ENCODE assay signal across 16 mouse cellular contexts in genomic region chr8:119323215-119323614, GRCm38 (mm10).
"Had no signal": no experiment of that assay in that cellular context is flagged by ENCODE, and none has a peak within 500 bp of the region (broad histone marks: within the 10 kb centered on the region; RNA-seq: fewer than 3 reads in every experiment).

No protein-coding gene starts in this region.

- ATAC-seq: liver, postnatal 0 days had no signal

- H3K9ac ChIP-seq: kidney, embryonic 15.5 days; limb, embryonic 12.5 days; liver, embryonic 13.5 days; liver, postnatal 0 days; lung, embryonic 15.5 days; neural tube, embryonic 15.5 days had no signal

- H3K27me3 ChIP-seq: kidney, embryonic 15.5 days; limb, embryonic 12.5 days; liver, embryonic 13.5 days; lung, embryonic 15.5 days; megakaryocyte, embryonic 14.5 days; neural tube, embryonic 15.5 days had no signal

- H3K9me3 ChIP-seq: lung, embryonic 15.5 days; neural tube, embryonic 15.5 days had no signal

- H3K27ac ChIP-seq: kidney, embryonic 15.5 days; limb, embryonic 12.5 days; liver, embryonic 13.5 days; lung, embryonic 15.5 days; macrophage; neural tube, embryonic 15.5 days had no signal

- H3K4me1 ChIP-seq: kidney, embryonic 15.5 days; limb, embryonic 12.5 days; liver, embryonic 13.5 days; lung, embryonic 15.5 days; megakaryocyte, embryonic 14.5 days; neural tube, embryonic 15.5 days had no signal

- H3K4me3 ChIP-seq: kidney, embryonic 15.5 days; limb, embryonic 12.5 days; liver, embryonic 13.5 days; lung, embryonic 15.5 days; myocyte; neural tube, embryonic 15.5 days had no signal

- H3K36me3 ChIP-seq: kidney, embryonic 15.5 days; limb, embryonic 12.5 days; liver, embryonic 13.5 days; lung, embryonic 15.5 days; neural tube, embryonic 15.5 days had no signal

- DNase-seq: kidney, adult 2 months; kidney, postnatal 14 days; liver; liver, embryonic 13.5 days; liver, postnatal 0 days; lung, postnatal 14 days; right cerebral cortex, adult 18-20 months; right cerebral cortex, postnatal 25 days; thymus, postnatal 36 days had no signal

- H3K4me2 ChIP-seq: kidney, embryonic 15.5 days; limb, embryonic 12.5 days; liver, embryonic 13.5 days; lung, embryonic 15.5 days; neural tube, embryonic 15.5 days had no signal
